Mouse (Mus musculus) stomach, embryonic 16.5 days (tissue): ENCODE measurements around the gene T2. TPM values are rescaled to one million over a fixed set of nuclear protein-coding genes. Genes with fewer than 3 reads are reported as not detected.

ENCODE experiments used
- ATAC-seq: fragments of 200-750 bp; cut with Nextera tagmentation; 2 replicates; pipeline ENCODE4 v1.8.0; 2017; ENCODE audit warnings: moderate number of reproducible peaks, moderate TSS enrichment; ENCODE audit not compliant: insufficient read depth, low FRiP score
- H3K27ac ChIP-seq: fragments of 300-500 bp; sonication (generic); 2 replicates; pipeline ENCODE4 v1.5.1; 2014; ENCODE audit warnings: low read length
- H3K27me3 ChIP-seq: fragments of 300-500 bp; sonication (generic); 2 replicates; pipeline ENCODE4 v1.6.1; 2014; ENCODE audit warnings: low read length, control low read depth, mixed read lengths; ENCODE audit not compliant: control insufficient read depth, insufficient read depth
- H3K36me3 ChIP-seq: fragments of 300-500 bp; sonication (generic); 2 replicates; pipeline ENCODE4 v1.6.1; 2014; ENCODE audit warnings: low read length; ENCODE audit not compliant: control insufficient read depth, insufficient read depth
- H3K4me1 ChIP-seq: fragments of 300-500 bp; sonication (generic); 2 replicates; pipeline ENCODE4 v1.6.1; 2014; ENCODE audit warnings: low read length, control low read depth, mixed read lengths; ENCODE audit not compliant: control insufficient read depth, insufficient read depth
- H3K4me2 ChIP-seq: fragments of 300-500 bp; sonication (generic); 2 replicates; pipeline ENCODE4 v1.6.1; 2014; ENCODE audit warnings: low read depth, low read length, mixed read lengths
- H3K4me3 ChIP-seq: fragments of 300-500 bp; sonication (generic); replicated peaks from 2 replicates; pipeline ENCODE4 v1.5.1; 2014; ENCODE audit warnings: mild to moderate bottlenecking, low read length
- H3K9ac ChIP-seq: fragments of 300-500 bp; sonication (generic); 2 replicates; pipeline ENCODE4 v1.6.1; 2014; ENCODE audit warnings: low read length
- H3K9me3 ChIP-seq: fragments of 300-500 bp; sonication (generic); replicated peaks from 2 replicates; pipeline ENCODE4 v1.6.1; 2016; ENCODE audit warnings: low read length, control low read depth; ENCODE audit not compliant: control insufficient read depth
- WGBS: fragments of 180-500 bp; shearing (Covaris S2); extraction: QIAGEN DNeasy Blood & Tissue Kit; methylation state at CpG from one replicate; pipeline ENCODE4 v1.1.7; 2014; 5-methylcytosine and 5-hydroxymethylcytosine counted together
- polyA plus RNA-seq: library from polyadenylated mRNA; unstranded; fragments of >200 nt; fragmentation: Nextera tagmentation; extraction: Ambion mirVana; gene quantifications from 2 replicates; pipeline ENCODE4 v1.2.1, GENCODE M21; 2015

Gene T2
- polyA plus RNA-seq, 1 experiment from 2014 or later: 0.13 TPM

GRCm38 (mm10) chr17:8468716-8469344 is 113.0 kb downstream of the T2 start:
- no peak overlapping the region for H3K27ac ChIP-seq
- H3K9me3 ChIP-seq: no peaks in the 10 kb centered on the region
- no peaks in the 10 kb centered on the region for H3K36me3 ChIP-seq
- no peak overlapping the region for H3K4me3 ChIP-seq
- no peaks in the 10 kb centered on the region for H3K4me1 ChIP-seq
- 16% methylated on average over 19 of the region's 19 CpGs for WGBS
- H3K9ac ChIP-seq: no peak overlapping the region
- peak; percentile 66; the same call in 1 of the 2 replicates for ATAC-seq
- H3K4me2 ChIP-seq: no peak overlapping the region
- 0 out of 2 replicates have a peak, but pooled peaks cover 5% of the 10 kb centered on the region for H3K27me3 ChIP-seq

Other genes with a start within 250 kb of the T2 start
- gene Gm49673, start 208.2 kb upstream of the T2 start, polyA plus RNA-seq: 0.09 TPM in 1 of 2 replicates, not detected in the other
- 29.6 and 33.3 TPM in 2 replicates for gene Rnaset2a, start 207.9 kb upstream of the T2 start, polyA plus RNA-seq
- gene Fgfr1op, start 190.5 kb upstream of the T2 start, polyA plus RNA-seq: 32.8 and 33.7 TPM in 2 replicates
- 0.26 and 0.61 TPM in 2 replicates for gene Ccr6, start 119.9 kb upstream of the T2 start, polyA plus RNA-seq
- gene Mpc1, start 73.1 kb upstream of the T2 start, polyA plus RNA-seq: 195 and 206 TPM in 2 replicates
- gene Sft2d1, start 44.9 kb upstream of the T2 start, polyA plus RNA-seq: 73.3 and 74.8 TPM in 2 replicates
- gene Prr18, start 18.5 kb upstream of the T2 start, polyA plus RNA-seq: 0.15 and 0.31 TPM in 2 replicates
- 0.22 and 1.1 TPM in 2 replicates for gene T, start 78.4 kb downstream of the T2 start, polyA plus RNA-seq
- gene Pde10a, start 169.4 kb downstream of the T2 start, polyA plus RNA-seq: 1.1 and 1.2 TPM in 2 replicates
- not detected in 2 replicates for gene Gm17087, start 211.0 kb downstream of the T2 start, polyA plus RNA-seq